Mouse (Mus musculus): ENCODE measurements around the gene 2300002M23Rik. TPM values are rescaled to one million over a fixed set of nuclear protein-coding genes. Genes with fewer than 3 reads are reported as not detected.

2300002M23Rik gene
- polyA plus RNA-seq, 1 experiment from 2014 or later, result not detected

- Histone ChIP-seq H3K27me3 (ENCODE audit: insufficient read depth, low read length) (no peaks in the 10 kb centered on the region), H3K4me1 (ENCODE audit: insufficient read depth) (no peaks in the 10 kb centered on the region), H3K4me2 (no peak overlapping the region), H3K9me3 (ENCODE audit: low read depth, low read length) (no peaks in the 10 kb centered on the region), H3K4me3 (ENCODE audit: low read depth, low read length) (no peak overlapping the region), H3K36me3 (ENCODE audit: insufficient read depth) (no peaks in the 10 kb centered on the region), H3K27ac (ENCODE audit: low read depth) (no peak overlapping the region), H3K9ac (no peak overlapping the region)
- no peak for DNase-seq
- no peak for ATAC-seq (ENCODE audit: insufficient read depth)
- 81% methylated on average over 18 of the region's 18 CpGs for WGBS
- TF ChIP-seq CTCF (IDR thresholded peaks at IDR 0.05; ENCODE audit: low read depth), result no peak
These were observed 12.4 kb upstream of the 2300002M23Rik start for GRCm38 (mm10) chr17:35554761-35555397.

GRCm38 (mm10) chr17:35556186-35556765, 11.0 kb upstream of the 2300002M23Rik start:
- Histone ChIP-seq H3K27ac (ENCODE audit: low read depth) (no peak overlapping the region), H3K4me3 (ENCODE audit: low read depth, low read length) (no peak overlapping the region), H3K27me3 (ENCODE audit: insufficient read depth, low read length) (no peaks in the 10 kb centered on the region), H3K4me1 (ENCODE audit: insufficient read depth) (no peaks in the 10 kb centered on the region), H3K9me3 (ENCODE audit: low read depth, low read length) (no peaks in the 10 kb centered on the region), H3K9ac (no peak overlapping the region), H3K36me3 (ENCODE audit: insufficient read depth) (no peaks in the 10 kb centered on the region), H3K4me2 (no peak overlapping the region)
- DNase-seq (no peak), ATAC-seq (ENCODE audit: insufficient read depth) (no peak)
- 86% methylated on average over 13 of the region's 13 CpGs for WGBS
- TF ChIP-seq CTCF (IDR thresholded peaks at IDR 0.05; ENCODE audit: low read depth), result no peak

GRCm38 (mm10) chr17:35556812-35557211, 10.4 kb upstream of the 2300002M23Rik start:
- TF ChIP-seq CTCF (IDR thresholded peaks at IDR 0.05; ENCODE audit: low read depth), result peak; percentile 80
- H3K9me3 ChIP-seq (ENCODE audit: low read depth, low read length), result no peaks in the 10 kb centered on the region
- no peaks in the 10 kb centered on the region for H3K27me3 ChIP-seq (ENCODE audit: insufficient read depth, low read length)
- peak; percentile 72 for DNase-seq
- H3K36me3 ChIP-seq (ENCODE audit: insufficient read depth), result no peaks in the 10 kb centered on the region
- no peaks in the 10 kb centered on the region for H3K4me1 ChIP-seq (ENCODE audit: insufficient read depth)
- no peak for ATAC-seq (ENCODE audit: insufficient read depth)
- H3K9ac ChIP-seq, result no peak overlapping the region
- WGBS, result 19% methylated on average over 5 of the region's 5 CpGs
- no peak overlapping the region for H3K27ac ChIP-seq (ENCODE audit: low read depth)
- H3K4me2 ChIP-seq, result no peak overlapping the region
- no peak overlapping the region for H3K4me3 ChIP-seq (ENCODE audit: low read depth, low read length)

- WGBS, result 59% methylated on average over 9 of the region's 9 CpGs
- DNase-seq, result no peak
- Histone ChIP-seq H3K27me3 (ENCODE audit: insufficient read depth, low read length) (no peaks in the 10 kb centered on the region), H3K9ac (no peak overlapping the region), H3K27ac (ENCODE audit: low read depth) (no peak overlapping the region), H3K9me3 (ENCODE audit: low read depth, low read length) (no peaks in the 10 kb centered on the region), H3K4me1 (ENCODE audit: insufficient read depth) (no peaks in the 10 kb centered on the region), H3K4me3 (ENCODE audit: low read depth, low read length) (no peak overlapping the region), H3K36me3 (ENCODE audit: insufficient read depth) (no peaks in the 10 kb centered on the region), H3K4me2 (no peak overlapping the region)
- TF ChIP-seq CTCF (IDR thresholded peaks at IDR 0.05; ENCODE audit: low read depth), result no peak
- ATAC-seq (ENCODE audit: insufficient read depth), result no peak
These were observed 9.9 kb upstream of the 2300002M23Rik start for GRCm38 (mm10) chr17:35557351-35557750.

GRCm38 (mm10) chr17:35558216-35558615, 9.0 kb upstream of the 2300002M23Rik start:
- DNase-seq, result no peak

GRCm38 (mm10) chr17:35567767-35568166, 517 bp downstream of the 2300002M23Rik start:
- no peak overlapping the region for H3K4me2 ChIP-seq
- H3K4me3 ChIP-seq (ENCODE audit: low read depth, low read length), result no peak overlapping the region
- no peaks in the 10 kb centered on the region for H3K36me3 ChIP-seq (ENCODE audit: insufficient read depth)
- H3K27ac ChIP-seq (ENCODE audit: low read depth), result no peak overlapping the region
- no peaks in the 10 kb centered on the region for H3K4me1 ChIP-seq (ENCODE audit: insufficient read depth)
- WGBS, result 19% methylated on average over 9 of the region's 9 CpGs
- H3K27me3 ChIP-seq (ENCODE audit: insufficient read depth, low read length), result peaks cover 24% of the 10 kb centered on the region
- TF ChIP-seq CTCF (IDR thresholded peaks at IDR 0.05; ENCODE audit: low read depth), result no peak
- DNase-seq (no peak), ATAC-seq (ENCODE audit: insufficient read depth) (no peak)
- H3K9ac ChIP-seq, result no peak overlapping the region
- H3K9me3 ChIP-seq (ENCODE audit: low read depth, low read length), result no peaks in the 10 kb centered on the region

More at GRCm38 (mm10) chr17:35558216-35558615, 9.0 kb upstream of the 2300002M23Rik start:
- Histone ChIP-seq H3K27ac (ENCODE audit: low read depth) (no peak overlapping the region), H3K27me3 (ENCODE audit: insufficient read depth, low read length) (no peaks in the 10 kb centered on the region), H3K9me3 (ENCODE audit: low read depth, low read length) (no peaks in the 10 kb centered on the region), H3K9ac (no peak overlapping the region), H3K4me1 (ENCODE audit: insufficient read depth) (no peaks in the 10 kb centered on the region), H3K4me3 (ENCODE audit: low read depth, low read length) (no peak overlapping the region), H3K36me3 (ENCODE audit: insufficient read depth) (no peaks in the 10 kb centered on the region), H3K4me2 (no peak overlapping the region)
- TF ChIP-seq CTCF (IDR thresholded peaks at IDR 0.05; ENCODE audit: low read depth), result no peak
- WGBS, result 49% methylated on average over 8 of the region's 8 CpGs
- ATAC-seq (ENCODE audit: insufficient read depth), result no peak

GRCm38 (mm10) chr17:35569091-35569944, 2.1 kb downstream of the 2300002M23Rik start:
- H3K9me3 ChIP-seq (ENCODE audit: low read depth, low read length), result no peaks in the 10 kb centered on the region
- peak overlapping the region; percentile 51 for H3K4me2 ChIP-seq
- WGBS, result 1% methylated on average over 28 of the region's 28 CpGs
- H3K27me3 ChIP-seq (ENCODE audit: insufficient read depth, low read length), result peaks cover 24% of the 10 kb centered on the region
- no peak overlapping the region for H3K9ac ChIP-seq
- H3K4me1 ChIP-seq (ENCODE audit: insufficient read depth), result no peaks in the 10 kb centered on the region
- no peak for TF ChIP-seq CTCF (IDR thresholded peaks at IDR 0.05; ENCODE audit: low read depth)
- no peak overlapping the region for H3K27ac ChIP-seq (ENCODE audit: low read depth)
- DNase-seq (peak; percentile 31), ATAC-seq (ENCODE audit: insufficient read depth) (peak; percentile 52; the same call in 1 of the 2 replicates)
- no peaks in the 10 kb centered on the region for H3K36me3 ChIP-seq (ENCODE audit: insufficient read depth)
- H3K4me3 ChIP-seq (ENCODE audit: low read depth, low read length), result peak overlapping the region; percentile 17

All from lung, embryonic 14.5 days (tissue).